Mouse (Mus musculus): ENCODE measurements at regions not wholly inside any gene's neighbourhood (a gene's known extent, or its start where the extent isn't known, plus 50 kb on each side); places are given as distances from the start of the nearest gene placed in this dataset.

GRCm38 (mm10) chr6:55627228-55627627, 53.8 kb downstream of the Neurod6 start:
- no peak for DNase-seq (ENCODE audit: low spot score in 2 of 2)

DNA sequence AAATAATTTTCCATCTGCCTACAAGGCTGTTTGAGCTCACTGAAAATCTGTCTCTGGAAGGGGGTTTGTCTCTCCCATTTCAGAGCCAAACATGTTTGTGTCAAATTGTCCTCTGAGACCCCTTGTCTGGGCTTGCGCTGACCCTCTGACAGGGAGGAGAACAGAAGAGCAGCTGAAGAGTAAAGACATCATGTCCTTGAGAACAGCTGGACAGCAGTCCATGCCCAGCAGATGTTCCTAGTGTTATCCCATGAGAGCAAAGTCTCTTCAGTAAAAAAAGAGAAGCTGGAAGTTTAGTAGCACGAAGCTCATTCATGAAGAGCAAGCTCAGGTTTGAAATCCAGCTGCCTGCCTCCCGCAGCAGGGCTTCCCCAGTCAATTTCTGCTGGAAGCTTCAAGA, 60.7 kb downstream of the Neurod6 start:
- DNase-seq (ENCODE audit: low spot score in 2 of 2) = no peak

GRCm38 (mm10) chr6:55617922-55618481, 63.1 kb downstream of the Neurod6 start:
- DNase-seq (ENCODE audit: low spot score in 2 of 2) = peak in 1 of 2 experiments; percentile 20

- DNase-seq (ENCODE audit: low spot score in 2 of 2) = no peak
These were observed 70.7 kb downstream of the Neurod6 start for GRCm38 (mm10) chr6:55610395-55610794.

DNA sequence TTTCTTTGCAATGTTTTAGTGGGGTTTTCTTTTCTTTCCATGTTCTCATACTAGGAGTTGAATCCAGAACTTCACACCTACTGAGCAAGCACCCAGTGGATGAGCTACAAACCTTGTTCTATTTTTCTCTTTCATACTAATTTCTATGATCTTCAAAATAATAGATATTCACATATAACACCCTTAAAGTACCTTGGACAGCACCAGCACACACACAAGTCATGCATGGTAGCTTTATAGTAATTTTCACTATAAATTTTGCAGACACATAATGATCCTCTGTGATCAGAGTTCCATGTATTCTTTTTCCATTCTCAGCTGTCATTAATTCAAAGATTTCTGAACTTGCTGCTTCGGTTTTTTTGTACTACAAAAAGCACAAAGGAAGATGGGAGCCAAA, 71.1 kb downstream of the Neurod6 start:
- no peak for DNase-seq (ENCODE audit: low spot score in 2 of 2)

GRCm38 (mm10) chr6:55609053-55609452, 72.0 kb downstream of the Neurod6 start:
- no peak for DNase-seq (ENCODE audit: low spot score in 2 of 2)

GRCm38 (mm10) chr6:55597088-55597487, 84.0 kb downstream of the Neurod6 start:
- DNase-seq (ENCODE audit: low spot score in 2 of 2) = no peak

DNA sequence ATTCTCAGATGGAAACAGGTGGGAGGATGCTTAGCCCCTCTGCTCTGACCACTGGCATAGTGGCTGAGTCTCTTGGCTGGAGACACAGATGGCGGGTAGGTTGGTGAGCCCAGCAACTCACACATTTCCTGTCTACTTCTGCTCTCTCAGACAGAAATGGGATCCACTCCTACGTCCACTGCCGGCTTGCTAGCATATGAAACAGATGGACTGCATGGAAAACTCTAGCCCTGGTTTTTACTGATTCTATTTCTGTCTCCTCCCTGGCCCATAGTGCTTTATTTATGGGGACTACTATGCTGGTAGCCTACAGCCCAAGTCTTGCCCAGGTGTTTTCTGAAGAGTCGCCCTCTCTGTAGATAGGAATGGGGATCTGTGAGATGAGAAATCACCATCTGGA, 88.9 kb downstream of the Neurod6 start:
- no peak for DNase-seq (ENCODE audit: low spot score in 2 of 2)

- no peak for DNase-seq (ENCODE audit: low spot score in 2 of 2)
These were observed 100.0 kb downstream of the Neurod6 start for GRCm38 (mm10) chr6:55581106-55581505.

DNA sequence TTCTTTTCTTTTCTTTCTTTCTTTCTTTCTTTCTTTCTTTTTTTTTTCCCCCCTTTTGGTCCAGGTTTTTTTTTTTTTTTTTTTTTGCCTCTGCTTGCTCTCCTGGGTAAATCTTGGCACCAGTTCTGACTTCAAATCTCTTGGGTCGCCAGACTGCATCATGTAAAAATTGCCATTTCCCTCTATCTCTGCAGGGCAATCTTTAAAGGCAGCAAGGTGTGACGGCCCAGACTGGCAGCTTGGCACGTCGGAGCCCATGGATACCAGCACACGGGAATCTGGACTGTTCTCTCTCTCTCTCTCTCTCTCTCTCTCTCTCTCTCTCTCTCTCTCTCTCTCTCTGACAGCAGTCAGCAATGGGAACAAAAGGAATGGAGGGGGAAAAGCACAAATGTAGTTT, 101.0 kb downstream of the Neurod6 start:
- no peak for DNase-seq (ENCODE audit: low spot score in 2 of 2)

DNA sequence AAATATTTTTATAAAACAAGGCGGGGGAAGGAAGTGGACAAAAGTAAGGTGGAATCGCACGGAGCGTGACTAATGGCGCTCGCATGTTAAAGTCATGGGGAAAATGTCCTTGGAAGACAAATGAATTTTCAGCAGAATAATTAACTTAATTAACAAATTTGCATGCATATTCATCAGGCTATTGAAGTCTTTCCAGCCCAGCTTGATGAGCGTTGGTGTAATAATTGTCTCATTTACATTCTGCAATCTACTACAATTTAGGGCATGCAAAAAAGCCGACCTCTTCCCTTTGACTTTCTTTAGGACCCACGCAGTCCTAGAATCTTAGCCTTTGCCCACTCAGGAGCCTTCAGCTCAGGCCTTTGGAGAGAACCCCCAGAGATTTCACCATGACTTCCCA, 101.5 kb downstream of the Neurod6 start:
- DNase-seq (ENCODE audit: low spot score in 2 of 2) = no peak

DNA sequence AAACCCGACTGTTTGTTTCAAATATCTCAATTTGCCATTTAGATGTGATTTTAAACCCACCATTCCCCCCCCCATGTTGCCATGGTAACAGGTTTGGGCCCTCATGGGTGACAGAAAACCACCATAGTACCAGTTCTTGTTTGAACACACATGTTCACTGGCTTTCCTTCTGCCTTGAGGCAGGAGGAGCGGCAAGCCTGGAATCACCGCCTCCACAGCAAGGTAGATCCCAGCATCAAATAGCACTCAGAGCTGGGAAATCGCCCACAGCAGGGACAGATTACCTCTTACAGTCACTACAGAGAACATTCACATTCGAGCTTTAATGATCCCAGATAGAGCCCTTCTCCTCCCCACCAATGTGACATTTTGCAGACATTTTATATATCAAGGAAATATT, 102.0 kb downstream of the Neurod6 start:
- DNase-seq (ENCODE audit: low spot score in 2 of 2) = no peak

DNA sequence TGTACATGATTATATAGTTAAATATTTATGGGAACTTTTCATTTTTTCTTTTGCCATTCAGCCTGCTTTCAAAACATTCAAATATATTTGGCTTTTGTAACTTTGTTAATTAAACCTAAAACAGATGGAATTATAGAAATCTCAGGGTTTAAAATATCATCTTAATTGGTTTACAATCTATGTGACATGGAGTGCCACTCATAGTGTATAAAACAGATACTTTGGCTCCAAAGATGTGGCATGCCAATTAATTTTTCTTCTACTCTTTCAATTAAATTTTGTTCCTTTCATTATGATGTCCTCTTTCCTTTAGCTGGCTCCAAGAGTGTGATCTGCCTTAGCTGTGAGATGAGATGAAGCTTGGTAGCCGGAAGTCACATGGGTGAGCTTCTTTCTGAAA, 103.0 kb downstream of the Neurod6 start:
- DNase-seq (ENCODE audit: low spot score in 2 of 2) = no peak

- DNase-seq (ENCODE audit: low spot score in 2 of 2) = no peak
These were observed 113.5 kb downstream of the Neurod6 start for GRCm38 (mm10) chr6:55567521-55567920.

GRCm38 (mm10) chr6:55565260-55566209, 113.8 kb downstream of the Adcyap1r1 start:
- DNase-seq (ENCODE audit: low spot score in 2 of 2) = no peak

DNA sequence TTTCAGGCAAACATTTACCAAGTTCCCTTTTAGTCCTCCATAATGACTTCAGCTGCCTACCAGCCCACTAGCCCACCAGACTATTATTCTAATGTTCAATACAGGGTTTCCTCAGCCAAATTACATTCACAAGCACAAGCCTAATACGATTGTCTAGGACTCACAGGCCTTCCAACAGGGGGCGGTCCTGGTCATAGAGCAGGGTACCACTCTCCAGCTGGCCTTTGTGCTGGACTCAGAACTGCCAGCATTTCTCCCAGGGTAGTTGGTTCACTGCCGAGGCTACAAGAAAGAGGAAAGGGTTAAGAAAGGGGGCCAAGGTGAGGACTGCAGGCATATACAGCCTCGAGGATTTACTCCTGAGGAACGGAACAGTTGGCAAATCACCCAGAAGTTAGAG, 108.8 kb downstream of the Adcyap1r1 start:
- DNase-seq (ENCODE audit: low spot score in 2 of 2) = no peak

- DNase-seq (ENCODE audit: low spot score in 2 of 2) = no peak
These were observed 108.0 kb downstream of the Adcyap1r1 start for GRCm38 (mm10) chr6:55559797-55560196.

Measured in urinary bladder, postnatal 4 days (tissue).